Mouse (Mus musculus) hindbrain, embryonic 14.5 days (tissue): ENCODE data around the gene Vwf. TPM values are rescaled to one million over a fixed set of nuclear protein-coding genes. Genes with fewer than 3 reads are reported as not detected.

Source experiments
- ATAC-seq: fragments of 200-750 bp; cut with Nextera tagmentation; 2 replicates; pipeline ENCODE4 v1.8.0; 2017; ENCODE audit warnings: moderate number of reproducible peaks, mild to moderate bottlenecking, moderate TSS enrichment, moderate library complexity; ENCODE audit not compliant: low FRiP score
- DNase-seq: peaks from one replicate; pipeline ENCODE4 v3.0.0-alpha.2; 2015; ENCODE audit warnings: low spot score
- H3K27ac ChIP-seq: fragments of 300-500 bp; sonication (generic); 2 replicates; pipeline ENCODE4 v1.5.1; 2014; ENCODE audit warnings: mild to moderate bottlenecking, moderate library complexity
- H3K27me3 ChIP-seq: fragments of 300-500 bp; sonication (generic); 2 replicates; pipeline ENCODE4 v1.6.1; 2014; ENCODE audit warnings: mild to moderate bottlenecking, low read length, mixed read lengths; ENCODE audit not compliant: control insufficient read depth, insufficient read depth
- H3K36me3 ChIP-seq: fragments of 300-500 bp; sonication (generic); replicated peaks from 2 replicates; pipeline ENCODE4 v1.6.1; 2014; ENCODE audit not compliant: control insufficient read depth, insufficient read depth
- H3K4me1 ChIP-seq: fragments of 300-500 bp; sonication (generic); replicated peaks from 2 replicates; pipeline ENCODE4 v1.6.1; 2014; ENCODE audit warnings: antibody characterized with exemption, low read length, mixed read lengths; ENCODE audit not compliant: control insufficient read depth, insufficient read depth
- H3K4me2 ChIP-seq: fragments of 300-500 bp; sonication (generic); replicated peaks from 2 replicates; pipeline ENCODE4 v1.6.1; 2014; ENCODE audit warnings: mild to moderate bottlenecking, moderate library complexity
- H3K4me3 ChIP-seq: fragments of 300-500 bp; sonication (generic); replicated peaks from 2 replicates; pipeline ENCODE4 v1.5.1; 2014; ENCODE audit warnings: mild to moderate bottlenecking, low read length
- H3K9ac ChIP-seq: fragments of 300-500 bp; sonication (generic); 2 replicates; pipeline ENCODE4 v1.6.1; 2014
- H3K9me3 ChIP-seq: fragments of 300-500 bp; sonication (generic); 2 replicates; pipeline ENCODE4 v1.6.1; 2016; ENCODE audit warnings: low read length; ENCODE audit not compliant: control insufficient read depth
- WGBS: fragments of 180-500 bp; shearing (Covaris S2); extraction: QIAGEN DNeasy Blood & Tissue Kit; methylation state at CpG from one replicate; pipeline ENCODE4 v1.1.7; 2014; 5-methylcytosine and 5-hydroxymethylcytosine counted together
- polyA plus RNA-seq: library from polyadenylated mRNA; unstranded; fragments of >200 nt; fragmentation: Nextera tagmentation; extraction: Ambion mirVana; gene quantifications from 2 replicates; pipeline ENCODE4 v1.2.1, GENCODE M21; 2014

Gene Vwf
- polyA plus RNA-seq, 1 experiment from 2014 or later = 14.2 TPM

- no peak overlapping the region for H3K4me2 ChIP-seq
- no peak overlapping the region for H3K4me3 ChIP-seq
- H3K27ac ChIP-seq = no peak overlapping the region
- H3K27me3 ChIP-seq = no peaks in the 10 kb centered on the region
- no peak overlapping the region for H3K9ac ChIP-seq
- no peaks in the 10 kb centered on the region for H3K9me3 ChIP-seq
- no peaks in the 10 kb centered on the region for H3K4me1 ChIP-seq
- DNase-seq = no peak
- 79% methylated on average over 11 of the region's 11 CpGs for WGBS
- ATAC-seq = no peak
- no peaks in the 10 kb centered on the region for H3K36me3 ChIP-seq
Measured at GRCm38 (mm10) chr6:125515503-125516315, 30.9 kb upstream of the Vwf start.

DNA sequence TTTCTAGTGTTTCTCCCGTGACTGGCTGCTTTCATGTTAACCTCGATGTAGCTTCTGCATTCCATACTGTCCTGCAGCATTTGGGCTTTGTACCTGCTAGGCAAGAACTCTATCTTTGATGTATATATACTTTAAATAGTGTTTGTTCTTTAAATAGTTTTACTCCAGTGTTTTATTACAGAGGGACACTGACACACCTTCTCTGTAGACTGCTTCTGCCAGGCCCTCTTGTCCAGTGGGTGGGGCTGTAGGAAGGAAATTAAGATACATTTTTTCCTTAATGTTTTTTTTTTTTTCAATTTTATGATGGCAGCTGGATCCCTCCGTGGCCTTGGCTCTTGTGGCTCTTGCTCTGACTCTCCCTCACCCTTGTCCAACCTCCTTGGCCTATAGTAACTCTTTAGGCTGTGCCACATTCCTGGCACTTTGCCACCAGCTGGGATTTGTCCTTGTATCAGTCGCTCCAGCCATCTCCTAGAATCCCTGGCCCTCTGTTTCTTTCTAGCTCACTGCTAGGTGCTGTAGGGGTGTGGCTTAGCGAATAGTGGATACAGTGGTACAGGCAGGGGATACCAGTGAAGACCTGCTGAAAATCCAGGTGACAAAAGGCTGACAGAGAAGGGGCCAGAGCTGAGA lies 24.9 kb upstream of the Vwf start:
- Histone ChIP-seq H3K9me3 (no peaks in the 10 kb centered on the region), H3K9ac (no peak overlapping the region), H3K4me1 (no peaks in the 10 kb centered on the region), H3K27me3 (no peaks in the 10 kb centered on the region), H3K27ac (no peak overlapping the region), H3K4me2 (no peak overlapping the region), H3K36me3 (no peaks in the 10 kb centered on the region), H3K4me3 (no peak overlapping the region)
- DNase-seq (no peak), ATAC-seq (no peak)
- 65% methylated on average over 5 of the region's 5 CpGs for WGBS

GRCm38 (mm10) chr6:125524027-125524426 lies 22.5 kb upstream of the Vwf start:
- 86% methylated on average over 6 of the region's 6 CpGs for WGBS
- H3K4me2 ChIP-seq = no peak overlapping the region

DNA sequence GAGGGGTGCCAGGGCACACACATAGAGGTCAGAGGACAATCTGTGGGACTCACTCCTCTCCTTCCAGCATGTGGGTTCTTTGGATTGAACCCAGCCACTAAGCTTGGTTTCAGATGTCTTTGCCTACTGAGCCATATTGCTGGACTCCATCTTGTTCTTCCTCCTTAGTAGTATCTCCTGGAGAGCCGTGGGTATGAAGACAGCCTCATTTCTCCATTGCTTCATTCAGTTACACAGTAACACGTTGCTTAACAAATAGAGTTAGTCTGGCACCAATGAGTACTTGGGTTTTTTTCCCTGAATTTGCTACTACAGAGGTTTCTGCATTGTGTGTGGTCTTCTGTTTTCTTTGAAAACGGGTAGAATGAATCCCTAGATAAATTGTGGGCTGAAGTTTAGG lies 20.5 kb upstream of the Vwf start:
- WGBS = 68% methylated on average over 3 of the region's 3 CpGs
- ATAC-seq (no peak), DNase-seq (no peak)
- Histone ChIP-seq H3K9ac (no peak overlapping the region), H3K4me2 (no peak overlapping the region), H3K4me3 (no peak overlapping the region), H3K36me3 (no peaks in the 10 kb centered on the region), H3K4me1 (no peaks in the 10 kb centered on the region), H3K9me3 (no peaks in the 10 kb centered on the region), H3K27ac (no peak overlapping the region), H3K27me3 (no peaks in the 10 kb centered on the region)

More at GRCm38 (mm10) chr6:125524027-125524426, 22.5 kb upstream of the Vwf start:
- no peak overlapping the region for H3K9ac ChIP-seq
- no peaks in the 10 kb centered on the region for H3K9me3 ChIP-seq
- no peak overlapping the region for H3K4me3 ChIP-seq
- H3K27me3 ChIP-seq = no peaks in the 10 kb centered on the region
- DNase-seq (no peak), ATAC-seq (no peak)
- no peaks in the 10 kb centered on the region for H3K36me3 ChIP-seq
- no peak overlapping the region for H3K27ac ChIP-seq
- H3K4me1 ChIP-seq = no peaks in the 10 kb centered on the region

GRCm38 (mm10) chr6:125528614-125529200 lies 17.9 kb upstream of the Vwf start:
- H3K4me2 ChIP-seq = no peak overlapping the region
- ATAC-seq = no peak
- H3K4me3 ChIP-seq = no peak overlapping the region
- 88% methylated on average over 8 of the region's 9 CpGs for WGBS
- H3K27ac ChIP-seq = no peak overlapping the region
- H3K4me1 ChIP-seq = no peaks in the 10 kb centered on the region
- H3K27me3 ChIP-seq = no peaks in the 10 kb centered on the region
- H3K9me3 ChIP-seq = no peaks in the 10 kb centered on the region
- no peaks in the 10 kb centered on the region for H3K36me3 ChIP-seq
- DNase-seq = no peak
- no peak overlapping the region for H3K9ac ChIP-seq

- H3K27ac ChIP-seq = no peak overlapping the region
- H3K36me3 ChIP-seq = no peaks in the 10 kb centered on the region
- H3K4me3 ChIP-seq = no peak overlapping the region
- WGBS = 88% methylated on average over 5 of the region's 5 CpGs
- H3K27me3 ChIP-seq = no peaks in the 10 kb centered on the region
- DNase-seq = no peak
- no peak for ATAC-seq
- no peaks in the 10 kb centered on the region for H3K9me3 ChIP-seq
- no peak overlapping the region for H3K9ac ChIP-seq
- H3K4me2 ChIP-seq = no peak overlapping the region
- no peaks in the 10 kb centered on the region for H3K4me1 ChIP-seq
Measured at GRCm38 (mm10) chr6:125529479-125529878, 17.1 kb upstream of the Vwf start.

GRCm38 (mm10) chr6:125533104-125533650 lies 13.4 kb upstream of the Vwf start:
- H3K4me1 ChIP-seq = no peaks in the 10 kb centered on the region

DNA sequence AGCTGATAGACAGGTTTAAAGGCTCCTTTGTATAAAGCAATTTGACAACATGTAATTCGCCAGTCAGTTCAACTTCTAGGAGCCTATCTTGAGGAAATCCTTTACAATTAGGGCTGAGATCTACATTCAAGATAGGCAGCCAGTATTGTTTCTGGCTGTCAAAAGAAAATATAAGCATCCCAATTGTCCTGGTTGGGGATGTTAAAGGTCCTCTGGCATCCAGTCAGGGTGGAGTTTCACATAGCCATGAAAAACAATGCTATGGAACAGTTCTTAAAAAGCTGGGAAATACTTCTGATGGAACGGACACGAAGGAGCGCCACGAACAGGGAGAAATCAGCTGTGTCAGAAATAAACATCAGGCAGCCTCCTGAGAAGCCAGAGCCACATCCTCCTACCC lies 11.6 kb upstream of the Vwf start:
- Histone ChIP-seq H3K27ac (no peak overlapping the region), H3K4me2 (no peak overlapping the region), H3K36me3 (no peaks in the 10 kb centered on the region), H3K4me3 (no peak overlapping the region), H3K27me3 (no peaks in the 10 kb centered on the region), H3K4me1 (no peaks in the 10 kb centered on the region), H3K9ac (no peak overlapping the region), H3K9me3 (no peaks in the 10 kb centered on the region)
- DNase-seq = no peak
- 77% methylated on average over 5 of the region's 5 CpGs for WGBS
- ATAC-seq = no peak

More at GRCm38 (mm10) chr6:125533104-125533650, 13.4 kb upstream of the Vwf start:
- Histone ChIP-seq H3K4me3 (no peak overlapping the region), H3K27me3 (no peaks in the 10 kb centered on the region), H3K27ac (no peak overlapping the region), H3K9me3 (no peaks in the 10 kb centered on the region), H3K36me3 (no peaks in the 10 kb centered on the region), H3K9ac (no peak overlapping the region), H3K4me2 (no peak overlapping the region)
- DNase-seq = no peak
- 91% methylated on average over 11 of the region's 11 CpGs for WGBS
- ATAC-seq = no peak

DNA sequence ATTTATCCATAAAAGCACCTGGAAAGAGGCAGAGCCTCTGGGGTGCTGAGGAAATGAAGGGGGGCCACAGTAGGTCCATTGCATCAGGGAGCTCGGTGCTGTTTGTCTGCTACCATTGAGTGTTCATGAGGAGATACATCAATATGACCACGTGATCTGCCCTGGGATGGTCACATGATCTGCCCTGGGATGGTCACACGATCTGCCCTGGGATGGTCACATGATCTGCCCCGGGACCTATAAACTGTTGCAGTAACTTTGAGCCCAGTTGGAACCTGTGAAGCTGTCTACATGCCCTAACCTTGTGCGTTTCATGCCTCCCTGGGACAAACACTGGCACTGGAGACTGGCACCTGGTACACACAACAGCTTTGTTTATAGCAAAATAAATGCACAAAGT lies 8.1 kb upstream of the Vwf start:
- Histone ChIP-seq H3K4me1 (no peaks in the 10 kb centered on the region), H3K9ac (no peak overlapping the region), H3K27me3 (no peaks in the 10 kb centered on the region), H3K36me3 (no peaks in the 10 kb centered on the region), H3K9me3 (no peaks in the 10 kb centered on the region), H3K4me2 (no peak overlapping the region), H3K27ac (no peak overlapping the region), H3K4me3 (no peak overlapping the region)
- ATAC-seq (no peak), DNase-seq (no peak)
- WGBS = 84% methylated on average over 5 of the region's 5 CpGs
